Mouse (Mus musculus): ENCODE measurements around the gene Fgd2. TPM values are rescaled to one million over a fixed set of nuclear protein-coding genes. Genes with fewer than 3 reads are reported as not detected.

The Fgd2 gene
- polyA plus RNA-seq, 1 experiment from 2014 or later = 5.9 TPM

GRCm38 (mm10) chr17:29428826-29429225 is 68.1 kb downstream of the Fgd2 start:
- Histone ChIP-seq H3K36me3 (no peaks in the 10 kb centered on the region), H3K27ac (0 out of 2 replicates have a peak overlapping the region, but pooled peaks have one; percentile 8), H3K27me3 (ENCODE audit: insufficient read depth, poor library complexity, severe bottlenecking) (no peaks in the 10 kb centered on the region), H3K4me1 (replicated peaks) (peaks cover 39% of the 10 kb centered on the region), H3K4me3 (no peak overlapping the region), H3K9me3 (0 out of 2 replicates have a peak, but pooled peaks cover 3% of the 10 kb centered on the region)
- WGBS = 42% methylated on average over 2 of the region's 2 CpGs
- DNase-seq (ENCODE audit: low spot score) = no peak

Other genes starting within 250 kb of the Fgd2 start
- 0.04 TPM in 1 of 2 replicates, not detected in the other for gene Rab44, start 246.8 kb upstream of the Fgd2 start, polyA plus RNA-seq (2016; fragmentation: Nextera tagmentation; extraction: Ambion mirVana)
- 3.0 and 5.6 TPM in 2 replicates for gene Cpne5, start 122.7 kb upstream of the Fgd2 start, polyA plus RNA-seq (2016; fragmentation: Nextera tagmentation; extraction: Ambion mirVana)
- 173 and 211 TPM in 2 replicates for gene Ppil1, start 96.7 kb upstream of the Fgd2 start, polyA plus RNA-seq (2016; fragmentation: Nextera tagmentation; extraction: Ambion mirVana)
- 58.7 and 68.6 TPM in 2 replicates for gene BC004004, start 92.1 kb upstream of the Fgd2 start, polyA plus RNA-seq (2016; fragmentation: Nextera tagmentation; extraction: Ambion mirVana)
- gene Pi16, start 43.2 kb upstream of the Fgd2 start, polyA plus RNA-seq (2016; fragmentation: Nextera tagmentation; extraction: Ambion mirVana) = 0.71 and 1.1 TPM in 2 replicates
- 338 and 391 TPM in 2 replicates for gene Mtch1, start 13.0 kb upstream of the Fgd2 start, polyA plus RNA-seq (2016; fragmentation: Nextera tagmentation; extraction: Ambion mirVana)
- gene Pim1, start 129.8 kb downstream of the Fgd2 start, polyA plus RNA-seq (2016; fragmentation: Nextera tagmentation; extraction: Ambion mirVana) = 25.0 and 30.5 TPM in 2 replicates
- gene Gm17657, start 188.7 kb downstream of the Fgd2 start, polyA plus RNA-seq (2016; fragmentation: Nextera tagmentation; extraction: Ambion mirVana) = not detected in 2 replicates
- 20.5 and 21.3 TPM in 2 replicates for gene Tbc1d22b, start 188.9 kb downstream of the Fgd2 start, polyA plus RNA-seq (2016; fragmentation: Nextera tagmentation; extraction: Ambion mirVana)
- 1.3 and 2.5 TPM in 2 replicates for gene Tmem217, start 191.5 kb downstream of the Fgd2 start, polyA plus RNA-seq (2016; fragmentation: Nextera tagmentation; extraction: Ambion mirVana)

All from hindbrain, embryonic 10.5 days (tissue).